Mouse (Mus musculus) inflammation-experienced regulatory T-cells, adult 6 months (primary cell): Measurements from ENCODE around the gene Mast4. TPM values are rescaled to one million over a fixed set of nuclear protein-coding genes. Genes with fewer than 3 reads are reported as not detected.

Experiments used
- ATAC-seq: one replicate; pipeline ENCODE4 v1.8.0; 2017
- polyA plus RNA-seq, 3 experiments: library from polyadenylated mRNA; unstranded; fragments of 100-300 nt; shearing (Covaris generic); gene quantifications; one replicate each; pipeline ENCODE4 v1.2.1; 2017

Mast4 gene
- polyA plus RNA-seq, 3 experiments from 2014 or later = 9.4 to 30.8 (median 16.1) TPM

DNA sequence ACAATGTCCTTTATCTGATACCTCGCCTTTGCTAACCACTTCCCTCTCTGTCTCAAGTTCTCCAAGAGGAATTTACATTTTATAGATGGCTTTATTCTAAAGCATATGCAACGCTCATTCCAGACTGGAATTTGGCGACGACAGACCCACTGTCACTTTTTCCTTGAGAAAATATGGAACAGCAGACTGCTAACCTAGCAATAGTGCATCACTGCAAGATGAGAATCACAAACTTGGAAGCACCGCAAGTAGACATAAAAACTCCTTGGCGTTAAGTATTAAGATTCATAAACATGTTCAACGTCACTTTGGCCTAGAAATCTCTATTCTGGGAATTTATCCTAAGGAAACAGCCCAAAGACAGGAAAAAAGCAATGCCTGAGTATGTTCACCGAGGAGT is 447.5 kb downstream of the Mast4 start:
- no peak for ATAC-seq

DNA sequence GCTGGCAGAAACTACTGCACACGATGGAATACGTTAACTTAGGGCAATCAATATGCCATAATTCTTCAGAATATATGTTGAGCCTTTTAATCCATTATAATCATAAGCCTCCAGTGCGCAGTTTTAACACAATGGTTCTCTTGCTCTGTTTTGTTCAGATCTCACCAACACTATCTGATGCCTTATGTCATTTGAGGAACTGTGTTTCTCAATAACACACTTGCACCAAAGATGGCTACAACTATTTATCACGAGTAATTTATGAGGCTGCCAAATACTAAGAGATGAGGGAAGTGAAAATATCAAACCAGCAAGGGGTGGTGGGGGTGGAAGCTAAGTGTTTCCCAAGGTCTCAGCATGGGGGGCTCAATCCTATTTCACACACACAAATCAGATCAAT is 448.1 kb downstream of the Mast4 start:
- no peak for ATAC-seq

DNA sequence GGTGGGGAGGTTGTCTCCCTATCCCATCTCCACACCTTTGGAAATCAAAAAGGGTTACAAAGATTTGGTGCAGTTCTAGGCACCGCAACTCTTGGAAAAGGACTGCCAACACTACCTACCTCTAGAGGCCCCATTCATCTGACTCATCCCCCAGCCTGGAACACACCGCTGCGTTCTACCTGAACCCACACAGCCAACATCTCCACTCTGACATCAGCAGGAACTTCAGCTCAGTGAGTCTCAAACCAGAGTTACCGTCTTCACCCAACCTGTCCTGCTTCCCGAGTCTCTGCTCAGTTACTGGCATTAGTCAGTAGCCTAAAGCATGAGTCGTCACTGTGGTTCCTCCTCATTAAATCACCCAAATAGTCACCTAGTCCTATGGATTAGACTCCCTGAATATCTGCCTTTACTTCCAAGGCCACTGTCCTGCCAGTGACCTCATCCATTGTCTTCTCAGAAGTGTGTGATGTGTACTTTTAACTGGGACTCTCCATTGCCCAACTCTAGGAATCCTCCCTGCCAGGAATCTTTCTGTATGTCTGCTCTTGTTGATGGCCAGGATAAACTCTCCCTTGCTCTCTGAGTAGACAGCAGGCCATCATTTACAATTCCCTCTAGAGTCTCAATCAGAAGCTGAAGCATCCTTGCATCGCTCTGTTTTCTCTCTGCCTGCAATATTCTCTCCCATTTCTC is 453.8 kb downstream of the Mast4 start:
- ATAC-seq = no peak

DNA sequence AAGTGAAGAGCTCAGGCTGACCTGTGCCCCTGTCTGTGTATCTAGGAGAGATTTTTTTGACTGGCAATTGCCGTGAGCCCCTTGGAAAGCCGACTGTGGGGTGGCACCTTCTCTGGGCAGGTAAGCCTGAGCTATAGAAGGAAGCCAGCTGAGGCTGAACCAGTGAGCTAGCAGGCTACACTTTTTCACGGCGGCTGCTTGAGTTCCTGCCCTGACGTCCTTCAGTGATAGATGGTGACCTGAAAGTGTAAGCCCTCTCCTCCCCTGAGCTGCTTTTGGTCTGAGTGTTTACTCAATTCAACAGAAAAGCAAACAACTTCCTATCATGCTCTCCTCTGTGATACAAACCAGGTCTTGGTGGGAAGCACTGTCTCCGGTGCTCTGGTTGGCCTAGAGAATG is 455.7 kb downstream of the Mast4 start:
- ATAC-seq = no peak

DNA sequence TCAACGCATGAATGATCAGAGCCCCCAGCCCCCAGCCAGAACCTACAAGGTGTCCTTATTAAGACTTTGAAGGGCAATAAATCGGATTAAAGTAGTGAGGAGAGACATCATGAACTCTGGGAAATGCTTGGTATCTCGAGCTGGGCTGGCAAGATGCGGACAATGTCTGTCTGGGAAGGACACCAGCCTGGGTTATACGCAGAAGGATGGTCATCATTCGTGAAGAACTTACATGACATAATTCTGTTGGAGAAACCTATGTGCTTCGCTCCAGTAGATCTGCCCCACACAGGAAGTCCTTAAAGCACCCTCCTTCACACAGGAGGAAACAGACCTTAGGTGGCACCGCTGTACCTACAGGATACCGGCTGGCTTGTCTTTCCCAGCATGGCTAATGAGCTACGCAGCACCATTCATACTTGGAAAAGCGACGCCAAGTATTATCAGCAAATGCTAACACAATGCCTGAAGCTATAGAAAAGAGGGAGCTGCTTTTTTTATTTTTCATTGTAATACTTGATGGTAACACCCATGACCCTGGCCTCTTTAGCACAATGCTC is 456.5 kb downstream of the Mast4 start:
- ATAC-seq = no peak

DNA sequence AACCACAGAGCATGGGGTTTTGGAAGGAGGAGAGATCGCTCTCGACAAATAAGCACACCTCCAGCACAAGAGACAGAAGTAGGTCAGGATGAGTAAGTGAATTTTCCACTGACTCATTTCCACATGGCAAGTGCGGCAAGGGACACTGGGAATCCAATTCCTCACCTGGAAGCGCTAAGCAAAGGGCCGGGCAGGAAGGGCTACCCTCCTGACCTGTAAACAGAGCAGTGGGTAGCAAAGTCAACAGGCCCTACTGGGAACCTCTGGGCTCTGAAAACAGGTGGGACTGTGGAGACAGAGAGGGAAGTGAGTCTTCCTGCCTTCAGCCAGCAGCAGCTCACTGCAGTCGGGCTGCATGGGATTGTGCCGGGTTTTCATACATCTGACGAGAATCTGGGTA is 457.1 kb downstream of the Mast4 start:
- ATAC-seq = no peak

DNA sequence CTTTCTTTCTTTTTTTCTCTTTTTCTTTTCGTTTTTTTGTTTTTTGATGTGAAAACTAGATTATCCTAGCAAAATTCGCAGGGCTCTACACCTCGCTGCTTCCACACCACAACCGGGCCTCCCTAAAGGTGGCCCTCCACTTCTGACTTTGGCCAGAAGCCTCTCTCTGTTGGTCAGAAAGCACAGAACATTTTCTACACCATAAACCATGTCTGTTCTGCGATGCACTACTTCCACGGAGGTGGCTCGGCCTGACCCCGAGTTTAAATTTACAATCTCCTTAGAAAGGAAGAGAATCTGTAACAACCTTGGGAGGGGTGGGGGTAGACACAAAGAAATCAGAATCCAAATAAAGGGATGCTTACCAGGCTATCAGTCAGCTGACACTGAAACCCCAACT is 458.8 kb downstream of the Mast4 start:
- ATAC-seq = no peak

DNA sequence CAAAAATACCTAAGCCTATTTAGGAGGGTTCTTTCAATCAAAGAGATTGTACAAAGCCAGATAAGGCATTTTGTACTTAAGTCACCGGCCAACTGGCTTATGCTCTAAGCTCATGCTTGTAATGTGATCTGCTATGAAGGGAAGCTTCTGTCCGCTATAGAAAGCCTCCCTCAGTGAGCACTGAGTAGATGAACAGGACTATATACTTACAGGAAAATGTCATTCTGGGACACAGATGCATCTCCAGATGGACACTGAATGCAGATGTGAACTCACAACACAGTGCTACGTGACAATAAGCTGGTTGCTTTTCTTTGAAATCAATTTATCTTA is 459.2 kb downstream of the Mast4 start:
- ATAC-seq = no peak

DNA sequence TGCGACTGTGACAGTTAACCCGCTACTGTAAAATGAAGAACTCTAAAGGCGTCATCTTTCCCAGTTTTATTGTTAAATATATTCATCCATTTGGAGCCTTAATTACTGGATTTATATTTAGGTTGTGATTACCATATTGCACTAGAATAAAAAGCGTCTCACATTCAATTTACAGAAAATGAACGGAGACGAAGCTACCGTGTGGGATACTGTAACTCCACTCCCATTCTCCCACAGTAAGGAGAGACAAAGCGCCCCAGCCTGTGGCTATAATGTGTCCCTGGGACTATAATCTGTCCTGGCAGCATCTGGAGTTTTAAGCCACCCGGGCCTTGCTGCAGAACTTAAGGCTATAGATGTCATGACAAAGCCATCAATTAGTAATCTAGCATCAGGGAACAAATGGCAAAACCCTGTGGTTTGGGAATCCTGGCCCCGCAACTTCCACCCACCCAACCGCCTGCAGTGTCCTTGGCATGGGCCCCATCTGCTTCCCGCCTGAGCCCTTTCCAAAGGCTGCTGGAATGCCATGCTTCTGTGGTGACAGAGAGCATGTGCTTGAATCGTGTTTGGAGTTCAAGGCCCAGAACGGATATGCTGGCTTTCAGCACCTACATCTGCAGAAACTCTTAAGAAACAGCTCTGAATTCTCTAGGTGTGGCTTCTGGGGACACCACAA is 459.7 kb downstream of the Mast4 start:
- no peak for ATAC-seq

DNA sequence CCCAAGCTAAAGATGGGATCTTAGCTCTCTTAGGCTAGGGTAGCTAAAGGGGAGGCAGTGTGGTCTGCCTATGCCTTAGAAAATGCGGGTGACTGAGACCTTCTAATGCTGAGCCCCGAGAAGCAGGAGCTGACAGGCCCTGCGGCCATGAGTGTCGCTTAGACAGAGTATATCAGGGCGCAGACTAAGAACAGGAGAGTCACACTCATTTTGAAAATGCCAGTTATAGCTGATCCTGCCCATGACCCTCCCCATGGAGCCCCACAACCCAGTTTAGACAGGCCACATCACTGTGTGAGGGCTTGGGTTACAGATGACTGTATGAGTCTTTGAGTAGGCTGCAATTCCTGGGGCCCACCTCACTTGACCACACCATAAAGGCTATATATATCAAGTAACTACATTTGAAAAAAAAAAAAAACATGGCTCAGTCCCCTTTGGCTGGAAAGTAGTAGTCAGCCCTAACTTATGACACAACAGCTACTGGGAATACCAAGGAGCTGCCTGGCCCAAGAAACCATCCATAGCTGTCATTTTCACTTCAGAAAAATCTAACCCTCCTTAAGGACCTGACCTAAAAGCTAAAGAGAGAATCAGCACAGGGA is 460.8 kb downstream of the Mast4 start:
- no peak for ATAC-seq

DNA sequence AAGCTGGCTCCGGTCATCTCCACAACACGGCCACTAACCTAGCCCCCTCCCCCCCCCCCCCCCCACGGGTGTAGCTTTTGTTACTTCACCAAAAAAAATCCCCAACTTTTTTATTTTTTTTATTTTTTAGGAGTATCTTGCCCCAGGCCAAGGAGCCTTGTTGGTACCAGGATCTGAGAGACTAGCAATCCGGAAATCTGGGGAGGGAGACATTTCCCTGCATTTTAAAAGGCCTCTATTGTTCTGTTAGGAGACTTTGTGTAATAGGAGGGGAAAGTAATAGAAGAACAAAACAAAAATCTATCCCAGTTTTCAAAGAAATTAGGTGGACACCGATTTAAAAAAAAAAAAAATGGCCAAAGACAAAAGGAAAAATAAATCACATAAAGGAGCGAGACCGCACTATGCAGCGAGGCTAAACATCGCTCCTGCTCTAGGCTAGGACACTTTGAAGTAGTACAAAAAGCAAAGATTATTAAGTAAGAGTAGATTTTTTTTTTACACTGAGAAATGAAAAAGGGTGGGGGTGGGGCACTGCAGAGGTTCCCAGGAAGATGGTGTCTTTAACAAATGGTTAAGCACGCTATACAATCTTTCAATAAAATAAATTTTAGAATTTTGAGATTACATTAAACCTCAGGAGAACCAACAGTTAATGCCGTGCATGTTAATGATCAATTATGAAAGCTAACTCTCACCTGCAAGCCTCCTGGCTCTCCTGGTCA is 462.8 kb downstream of the Mast4 start:
- no peak for ATAC-seq

DNA sequence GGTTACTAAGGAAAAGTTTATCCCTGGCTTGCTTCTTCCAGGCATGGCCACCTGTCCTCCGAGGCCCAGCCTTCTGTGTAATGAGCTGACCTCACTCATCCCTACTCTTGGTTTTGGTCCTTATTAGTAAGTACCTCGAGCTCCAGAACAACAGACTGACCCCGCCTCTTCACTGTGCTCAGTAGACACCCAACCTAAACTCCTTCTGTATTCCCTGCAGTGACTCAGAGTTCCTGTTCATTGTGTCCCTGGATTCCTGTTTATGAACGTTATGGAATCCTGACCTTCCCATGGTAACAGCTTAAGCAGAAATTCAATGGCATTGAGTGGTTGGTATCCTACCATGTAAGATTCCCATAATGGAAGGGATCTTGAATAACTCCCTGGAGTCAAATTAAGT is 464.8 kb downstream of the Mast4 start:
- no peak for ATAC-seq

DNA sequence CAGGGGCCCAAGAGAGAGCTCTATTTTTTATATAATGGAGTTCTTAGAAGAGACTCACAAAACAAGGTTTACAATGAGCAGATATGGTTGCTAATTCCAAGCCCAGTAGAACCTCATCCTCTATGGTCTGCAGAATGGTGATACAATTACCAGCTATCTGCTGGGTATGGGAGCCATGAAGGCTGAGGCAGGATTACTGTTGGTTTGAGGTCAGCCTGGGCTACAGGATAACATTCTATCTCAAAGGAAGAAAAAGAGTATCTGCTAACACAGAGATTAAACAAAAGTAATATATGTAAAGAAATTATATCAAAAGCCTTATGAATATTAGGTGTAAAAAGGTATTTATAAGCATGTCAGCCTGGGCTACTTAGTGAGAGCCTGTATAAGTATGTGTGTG is 467.5 kb downstream of the Mast4 start:
- no peak for ATAC-seq

DNA sequence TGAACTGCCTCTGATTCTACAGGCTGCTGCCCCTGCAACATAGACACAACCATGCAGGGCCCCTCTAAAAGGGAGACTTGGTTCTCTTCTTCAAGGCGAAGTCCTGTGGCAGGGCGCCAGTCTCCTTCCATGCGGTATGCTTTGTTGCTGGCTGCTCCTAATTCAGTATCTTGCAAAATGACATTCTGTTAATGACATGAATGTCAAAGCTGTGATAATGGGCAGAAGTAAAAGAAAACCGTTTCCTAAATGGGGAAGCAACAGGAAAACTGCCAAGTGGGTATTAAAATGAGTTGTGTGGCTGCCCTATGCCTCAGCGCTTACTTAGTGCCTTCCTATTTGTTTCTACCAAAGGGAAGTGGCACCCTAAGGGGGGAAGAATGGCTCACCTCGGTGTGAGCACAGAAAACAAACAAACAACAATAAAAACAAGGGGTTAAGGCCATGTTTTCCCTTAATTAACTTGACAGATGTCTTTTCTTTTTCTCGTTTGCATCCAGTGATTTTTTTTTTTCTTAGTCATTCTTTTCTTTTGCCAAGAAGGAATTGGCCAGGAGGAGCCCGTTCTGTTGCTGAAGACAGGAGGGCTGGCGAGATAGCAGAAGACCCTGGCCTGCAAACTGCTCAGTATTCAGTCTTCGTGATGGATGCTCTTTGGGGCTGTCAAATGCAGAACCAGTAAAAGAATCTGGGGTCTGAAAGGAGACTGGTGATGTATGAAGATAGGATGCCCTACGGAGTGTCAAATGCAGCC is 468.1 kb downstream of the Mast4 start:
- ATAC-seq = no peak

DNA sequence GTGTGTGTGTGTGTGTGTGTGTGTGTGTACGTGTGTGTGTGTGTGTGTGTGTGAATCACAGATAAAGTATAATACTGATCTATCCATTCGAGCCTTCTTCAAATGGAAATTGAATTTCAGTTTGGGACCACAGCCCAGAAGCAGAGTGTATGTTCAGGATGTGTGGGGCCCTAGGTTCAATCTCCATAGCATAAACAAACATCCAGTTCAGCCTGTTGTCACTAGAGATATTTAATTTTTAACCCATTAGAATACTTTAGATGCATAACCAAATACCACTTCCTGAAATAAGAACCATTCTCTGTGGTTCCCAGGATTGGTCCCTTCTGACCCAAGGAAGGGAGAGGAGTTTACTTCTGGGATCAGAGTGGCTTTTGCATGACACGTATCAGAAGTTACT is 468.8 kb downstream of the Mast4 start:
- ATAC-seq = no peak

DNA sequence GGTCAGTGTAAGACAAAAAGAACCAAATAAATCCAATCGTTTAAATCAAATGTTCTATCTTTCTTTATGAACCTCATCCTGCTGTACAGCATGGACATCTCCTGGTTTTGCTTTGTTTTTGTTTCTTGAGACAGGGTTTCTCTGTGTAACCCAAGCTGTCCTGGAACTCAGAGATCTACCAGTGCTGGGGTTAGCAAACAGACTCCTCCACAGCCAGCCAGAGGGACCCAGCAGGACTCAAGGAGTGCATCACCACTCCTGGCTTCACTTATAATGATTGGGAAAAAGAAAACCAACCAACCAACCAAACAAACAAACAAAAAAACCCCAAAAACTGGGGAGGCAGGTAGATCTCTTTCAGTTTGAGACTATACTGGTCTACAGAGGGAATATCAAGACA is 469.5 kb downstream of the Mast4 start:
- no peak for ATAC-seq

DNA sequence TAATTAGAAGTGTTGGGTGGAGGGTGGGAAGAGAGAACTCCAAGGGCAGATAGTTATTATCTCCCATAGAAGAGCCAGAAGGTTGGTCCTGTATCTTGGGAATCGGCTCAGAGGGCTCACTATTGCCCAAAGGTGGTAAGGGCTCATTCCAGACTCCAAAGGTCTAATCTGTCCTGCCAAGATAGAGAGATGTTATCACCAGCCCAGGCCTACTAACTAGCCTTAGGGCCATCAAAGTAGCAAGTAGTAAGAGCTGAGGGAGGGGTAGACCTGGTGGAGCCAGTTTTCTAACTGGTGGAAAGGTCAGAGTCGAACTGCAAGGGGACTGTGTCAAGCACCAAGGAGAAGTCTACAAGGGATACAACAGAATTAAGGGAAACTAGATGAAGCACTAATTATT is 470.2 kb downstream of the Mast4 start:
- no peak for ATAC-seq

DNA sequence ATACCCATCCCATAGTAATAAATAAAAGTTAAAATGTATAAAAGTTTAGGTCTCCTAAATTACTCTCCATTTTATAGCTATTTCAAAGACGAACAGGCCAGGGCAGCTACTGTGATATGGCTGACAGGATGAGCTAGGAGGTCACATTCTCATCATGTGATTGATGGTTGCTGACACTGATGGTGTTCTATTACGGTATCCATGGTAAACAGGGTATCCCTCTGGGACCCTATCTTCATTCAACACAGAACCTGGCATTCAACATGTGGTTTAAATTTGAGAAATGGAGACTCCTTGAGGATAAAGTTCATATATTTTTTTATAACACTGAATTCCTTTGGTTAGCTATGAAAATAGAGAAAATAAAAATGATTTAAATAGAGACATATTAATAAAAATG is 471.3 kb downstream of the Mast4 start:
- ATAC-seq = no peak

DNA sequence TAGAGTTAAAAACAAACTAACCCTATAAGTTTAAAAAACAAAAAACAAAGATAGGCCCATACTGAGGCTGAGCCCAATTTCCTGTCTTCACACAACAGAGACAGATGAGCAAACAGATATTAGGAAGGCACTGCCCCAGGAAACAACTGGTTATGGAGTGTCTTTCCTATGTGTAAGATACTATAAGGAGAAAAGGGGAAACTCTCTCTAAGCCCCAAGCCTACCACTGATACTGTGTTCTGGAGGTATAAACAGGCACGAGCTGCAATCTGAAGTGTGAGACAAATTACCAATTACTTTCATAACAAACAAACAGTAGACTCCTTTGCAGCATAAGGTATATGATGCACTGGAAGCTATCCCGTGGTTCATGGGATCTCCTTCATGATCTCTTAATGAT is 471.9 kb downstream of the Mast4 start:
- ATAC-seq = no peak

DNA sequence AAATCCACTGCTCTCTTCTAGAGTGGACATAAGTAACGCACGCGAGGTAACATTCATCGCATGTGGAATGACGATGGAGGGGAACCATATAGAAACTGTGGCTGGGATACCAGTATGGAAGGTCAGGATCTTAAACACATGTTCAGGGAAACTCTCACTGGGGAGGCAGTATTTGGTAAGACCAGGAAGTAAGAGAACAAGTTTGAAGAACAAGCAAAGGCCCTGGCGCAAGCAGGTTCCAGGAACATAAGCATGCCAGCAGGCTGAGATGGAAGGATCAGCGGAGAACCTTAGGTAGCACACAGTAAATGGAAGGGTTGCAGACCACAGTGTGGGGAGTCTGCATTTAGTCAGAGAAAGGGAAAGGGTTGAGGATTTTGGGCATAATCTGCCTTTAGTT is 473.6 kb downstream of the Mast4 start:
- ATAC-seq = no peak

DNA sequence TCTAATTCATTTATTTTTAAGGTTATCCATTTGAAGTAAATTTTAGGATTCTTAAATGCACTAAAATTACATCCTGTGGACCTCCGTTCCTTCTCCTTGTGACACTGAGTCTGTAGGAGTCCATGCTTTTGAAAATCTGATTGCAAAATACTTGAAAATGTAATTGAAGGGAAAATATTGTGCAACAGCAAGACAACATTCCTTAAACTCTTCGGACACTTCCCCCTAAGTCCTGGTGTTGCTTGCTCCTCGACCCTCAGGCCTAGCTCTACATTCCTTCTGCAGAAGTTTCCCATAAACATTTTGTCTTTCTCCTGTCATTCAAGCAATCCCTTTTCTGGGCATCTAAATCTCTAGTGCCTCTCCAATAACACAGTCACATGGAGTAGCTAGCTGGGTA is 474.2 kb downstream of the Mast4 start:
- no peak for ATAC-seq

DNA sequence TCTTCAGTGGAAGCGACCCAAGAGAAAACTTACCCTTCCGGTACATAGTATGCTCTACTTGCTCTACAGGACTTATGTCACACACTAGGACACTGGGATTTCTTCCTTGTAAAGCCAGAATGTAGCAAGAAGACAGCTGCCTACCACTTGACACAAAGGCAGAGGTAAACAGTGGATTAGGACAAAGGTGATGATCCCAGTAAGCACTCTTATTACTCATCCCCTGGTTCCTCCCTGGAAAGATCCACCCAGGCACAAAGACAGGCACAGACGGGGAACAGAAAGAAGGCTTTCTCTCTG is 476.8 kb downstream of the Mast4 start:
- ATAC-seq = no peak
